Mouse (Mus musculus) lung, postnatal 4 days (tissue): ENCODE data around the gene Dera.

Experiments
- DNase-seq, 2 experiments: peaks; one replicate each; pipeline ENCODE4 v3.0.0; 2021

Dera gene

GRCm38 (mm10) chr6:137759681-137760080, 5.3 kb downstream of the Dera start:
- no peak for DNase-seq

GRCm38 (mm10) chr6:137760966-137761365, 6.6 kb downstream of the Dera start:
- no peak for DNase-seq

- DNase-seq = no peak
These were observed 10.3 kb downstream of the Dera start for GRCm38 (mm10) chr6:137764572-137765210.

- no peak for DNase-seq
These were observed 11.8 kb downstream of the Dera start for GRCm38 (mm10) chr6:137766177-137766576.

GRCm38 (mm10) chr6:137771621-137772250, 17.4 kb downstream of the Dera start:
- no peak for DNase-seq

GRCm38 (mm10) chr6:137772918-137773636, 18.7 kb downstream of the Dera start:
- DNase-seq = no peak

GRCm38 (mm10) chr6:137773637-137774028, 19.3 kb downstream of the Dera start:
- no peak for DNase-seq

- DNase-seq = no peak
These were observed 19.8 kb downstream of the Dera start for GRCm38 (mm10) chr6:137774166-137774565.

- no peak for DNase-seq
These were observed 20.8 kb downstream of the Dera start for GRCm38 (mm10) chr6:137775159-137775558.

GRCm38 (mm10) chr6:137776981-137777380, 22.6 kb downstream of the Dera start:
- DNase-seq = no peak

- DNase-seq = no peak
These were observed 29.7 kb downstream of the Dera start for GRCm38 (mm10) chr6:137783899-137784637.

GRCm38 (mm10) chr6:137788976-137789590, 34.7 kb downstream of the Dera start:
- DNase-seq = no peak

GRCm38 (mm10) chr6:137789658-137790057, 35.3 kb downstream of the Dera start:
- DNase-seq = no peak

GRCm38 (mm10) chr6:137795494-137795893, 41.1 kb downstream of the Dera start:
- DNase-seq = no peak

GRCm38 (mm10) chr6:137796596-137797567, 42.5 kb downstream of the Dera start:
- DNase-seq = peak in 1 of 2 experiments; percentile 11

GRCm38 (mm10) chr6:137799253-137799652, 44.9 kb downstream of the Dera start:
- DNase-seq = no peak

GRCm38 (mm10) chr6:137803456-137804005, 49.2 kb downstream of the Dera start:
- DNase-seq = no peak

GRCm38 (mm10) chr6:137804121-137804520, 49.8 kb downstream of the Dera start:
- DNase-seq = no peak

- no peak for DNase-seq
These were observed 50.3 kb downstream of the Dera start for GRCm38 (mm10) chr6:137804606-137805005.

- DNase-seq = no peak
These were observed 52.0 kb downstream of the Dera start for GRCm38 (mm10) chr6:137806342-137806741.

- no peak for DNase-seq
These were observed 52.5 kb downstream of the Dera start for GRCm38 (mm10) chr6:137806806-137807205.
